Mouse (Mus musculus) hindlimb bud, embryonic 11.5 days (tissue): ENCODE measurements around the gene Hectd1.

Source experiments
- DNase-seq: peaks from one replicate; pipeline ENCODE4 v3.0.0-alpha.2; 2012; ENCODE audit warnings: low read depth, low spot score; ENCODE audit errors: extremely low spot score

The Hectd1 gene

DNA sequence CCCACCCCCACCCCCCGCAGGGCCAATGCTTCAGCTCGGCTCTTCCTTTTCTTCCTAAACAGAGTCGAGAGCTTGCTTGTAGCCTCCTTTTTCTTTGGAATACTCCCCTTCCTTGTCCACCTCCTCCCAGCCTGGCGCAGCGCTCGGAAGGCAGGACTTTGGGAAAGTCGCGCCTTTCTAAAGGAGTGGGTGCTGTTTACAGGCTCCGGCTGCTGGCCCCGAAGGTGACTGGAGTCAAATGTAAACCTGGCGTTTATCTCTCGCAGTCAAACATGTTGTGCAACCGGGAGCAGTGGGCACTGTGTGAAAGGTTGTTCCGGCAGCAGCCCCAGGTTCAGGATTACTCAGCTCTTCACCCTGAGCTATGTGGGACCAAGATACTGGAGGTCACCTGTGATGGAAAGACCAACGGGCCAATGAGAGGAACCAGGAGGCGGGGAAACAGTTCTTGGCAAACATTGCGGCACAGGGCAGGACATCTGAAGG lies 15.5 kb upstream of the Hectd1 start:
- DNase-seq: peak; percentile 85

DNA sequence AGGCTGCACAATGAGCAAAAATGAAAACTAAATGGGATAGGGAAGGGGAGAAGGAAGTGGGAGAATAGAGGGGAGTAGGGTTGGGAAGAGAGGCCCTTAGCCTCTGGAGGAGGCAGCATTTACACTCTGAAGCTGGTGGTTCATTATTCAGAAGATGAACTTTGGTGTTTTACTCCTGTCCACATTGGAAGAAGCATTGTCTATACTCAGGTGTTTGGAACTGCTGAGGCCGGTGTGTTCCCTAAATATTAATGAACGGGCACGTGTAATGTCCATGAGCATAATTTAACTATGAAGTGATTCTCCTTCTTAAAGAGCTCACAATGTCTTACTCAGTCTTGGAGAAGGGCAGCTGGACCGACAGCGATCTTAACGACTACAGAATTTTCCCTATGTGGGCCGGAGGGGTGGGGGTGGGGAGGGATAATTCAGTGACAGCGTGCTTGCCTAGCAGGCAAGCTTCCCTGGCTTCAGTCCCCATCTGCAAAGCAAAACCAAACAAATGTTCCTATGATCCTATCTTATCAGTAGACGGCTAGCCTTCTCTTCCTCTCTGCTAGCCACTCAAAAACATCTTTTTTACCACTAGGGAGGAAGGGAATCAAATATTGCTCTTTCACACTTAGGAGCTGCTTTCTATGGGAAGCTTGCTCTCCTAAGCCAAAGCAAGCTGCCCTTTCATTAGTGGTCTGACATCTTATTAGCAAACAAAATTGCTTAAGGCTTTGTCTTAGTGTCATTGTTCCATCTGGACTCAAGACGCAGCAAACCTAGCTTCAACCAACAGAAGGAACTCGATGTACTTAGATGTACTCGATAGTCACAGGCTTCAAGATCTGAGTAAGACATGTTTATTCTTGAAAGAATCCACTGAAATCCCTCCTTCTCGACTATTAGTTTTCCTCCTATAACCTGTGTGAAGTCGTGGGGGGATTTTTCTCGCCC lies 14.5 kb upstream of the Hectd1 start:
- no peak for DNase-seq

DNA sequence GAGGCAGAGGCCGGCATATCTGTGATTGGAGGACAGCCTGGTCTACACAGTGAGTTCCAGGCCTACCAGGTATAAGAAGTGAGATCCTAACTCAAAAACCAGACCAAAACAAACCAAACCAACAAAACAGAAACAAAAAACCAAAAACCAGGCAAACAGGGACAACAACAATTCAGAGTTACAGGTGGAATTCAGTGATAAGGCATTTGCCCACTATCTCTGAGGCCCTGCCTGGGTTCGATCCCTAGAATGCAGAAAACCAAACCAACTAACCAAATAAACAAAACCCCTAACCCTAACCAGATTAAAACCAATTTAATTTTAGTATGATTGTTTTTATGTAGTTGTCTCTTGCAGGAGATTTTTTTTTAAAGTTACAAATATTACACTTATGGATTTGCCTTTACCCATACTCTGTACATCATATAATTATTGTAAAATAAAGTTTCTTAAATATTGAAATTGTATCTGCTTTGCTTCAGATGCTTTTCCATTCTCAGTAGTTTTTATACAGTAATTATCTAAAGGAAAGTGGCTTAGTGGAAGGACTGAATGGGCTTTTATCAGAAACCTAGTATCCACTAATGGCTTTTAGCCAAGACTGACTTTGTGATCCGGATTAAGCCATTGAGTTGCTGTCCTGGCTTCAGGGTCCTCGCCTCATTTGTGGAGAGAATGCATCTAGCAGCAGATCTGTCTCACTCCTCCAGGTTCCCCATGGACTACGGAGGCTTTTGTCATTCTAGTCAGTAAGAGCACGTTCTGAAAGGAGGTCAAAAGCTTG lies 12.9 kb upstream of the Hectd1 start:
- no peak for DNase-seq

GRCm38 (mm10) chr12:51839856-51840255 lies 10.5 kb upstream of the Hectd1 start:
- no peak for DNase-seq

DNA sequence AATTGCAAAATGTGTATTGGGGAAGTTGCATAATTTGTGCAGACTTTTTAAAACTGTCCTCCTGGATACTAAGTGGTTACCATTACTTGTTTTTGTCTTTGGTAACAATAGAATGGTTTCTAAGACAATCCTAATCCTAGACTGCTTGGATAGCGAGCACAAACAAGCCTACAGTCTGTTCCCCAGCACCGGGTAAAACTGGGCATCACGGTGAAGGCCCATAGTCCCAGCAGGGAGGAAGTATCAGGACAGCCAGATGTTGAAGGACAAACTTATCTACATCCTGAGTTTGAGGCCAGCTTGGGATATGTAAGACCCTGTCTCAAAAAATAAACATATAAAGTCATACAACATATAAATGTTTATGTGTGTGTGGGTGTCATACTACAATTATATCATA lies 5.9 kb upstream of the Hectd1 start:
- DNase-seq: no peak

GRCm38 (mm10) chr12:51831931-51832330 lies 2.6 kb upstream of the Hectd1 start:
- DNase-seq: no peak

- no peak for DNase-seq
Measured at GRCm38 (mm10) chr12:51831296-51831695, 2.0 kb upstream of the Hectd1 start.

DNA sequence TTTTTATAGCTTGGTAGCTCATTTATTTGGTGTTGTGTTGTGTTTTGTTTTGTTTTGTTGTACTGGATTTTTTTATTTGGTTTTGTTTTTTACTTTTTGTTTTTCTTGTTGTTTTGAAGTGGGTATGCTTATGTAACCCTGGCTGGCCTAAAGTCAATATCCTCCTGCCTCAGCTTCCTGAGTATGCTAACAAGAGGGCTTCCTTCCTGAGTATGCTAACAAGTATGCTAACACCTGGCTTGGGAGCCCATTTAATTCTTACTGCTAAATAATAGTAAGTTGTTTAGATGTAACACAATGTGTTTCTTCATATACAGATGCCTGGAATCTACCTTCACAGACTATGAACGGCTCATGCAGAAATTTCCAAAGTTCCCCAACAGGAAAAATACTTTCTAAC lies 1.3 kb upstream of the Hectd1 start:
- DNase-seq: no peak

DNA sequence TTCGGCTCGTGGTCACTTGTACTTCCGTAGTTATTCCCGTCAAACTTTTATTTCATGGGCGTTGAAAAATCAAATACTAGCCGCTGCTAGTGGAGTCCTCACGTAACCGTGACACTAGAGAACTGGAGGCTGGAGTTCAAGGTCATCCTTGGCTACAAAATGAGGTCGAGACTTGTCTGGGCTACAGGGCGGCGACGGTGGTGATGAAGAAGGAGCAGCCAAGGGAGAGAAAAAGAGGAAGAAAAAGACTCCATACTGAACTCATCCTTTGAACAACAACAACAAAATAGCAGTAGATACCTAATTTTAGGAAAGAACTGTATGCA lies 704 bp upstream of the Hectd1 start:
- no peak for DNase-seq

DNA sequence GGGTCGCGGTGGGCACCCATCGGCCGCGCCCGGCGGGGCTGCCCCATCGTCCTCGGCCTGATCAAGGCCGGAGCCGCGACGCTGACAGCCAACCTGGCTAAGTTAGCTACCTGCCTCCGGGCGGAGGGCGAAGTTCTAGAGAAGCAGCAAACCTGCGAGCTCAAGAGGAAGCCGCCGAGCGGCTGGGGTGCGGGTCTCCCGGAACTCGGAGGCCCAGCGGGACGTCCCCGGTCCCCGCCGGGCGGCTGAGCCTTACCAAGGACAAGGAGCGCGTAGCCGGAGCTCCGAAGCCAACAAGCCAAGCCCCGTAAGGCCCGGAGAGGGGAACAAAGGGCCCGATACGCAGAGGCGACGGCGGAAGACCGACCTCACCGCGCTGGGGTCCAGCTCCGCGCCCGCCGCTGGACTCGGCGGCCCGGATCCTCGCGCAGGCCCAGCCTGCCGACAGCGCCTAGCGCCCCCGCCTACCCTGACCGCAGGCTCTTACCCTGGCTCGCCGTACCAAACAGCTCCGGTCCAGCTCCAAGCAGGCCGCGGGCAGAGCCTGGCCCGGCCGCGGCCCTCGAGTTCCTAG lies 533 bp downstream of the Hectd1 start:
- DNase-seq: no peak

GRCm38 (mm10) chr12:51827958-51828650 lies 1.2 kb downstream of the Hectd1 start:
- no peak for DNase-seq

- DNase-seq: no peak
Measured at GRCm38 (mm10) chr12:51825338-51825737, 4.0 kb downstream of the Hectd1 start.

- DNase-seq: no peak
Measured at GRCm38 (mm10) chr12:51823311-51823710, 6.0 kb downstream of the Hectd1 start.

- no peak for DNase-seq
Measured at GRCm38 (mm10) chr12:51822861-51823260, 6.5 kb downstream of the Hectd1 start.

DNA sequence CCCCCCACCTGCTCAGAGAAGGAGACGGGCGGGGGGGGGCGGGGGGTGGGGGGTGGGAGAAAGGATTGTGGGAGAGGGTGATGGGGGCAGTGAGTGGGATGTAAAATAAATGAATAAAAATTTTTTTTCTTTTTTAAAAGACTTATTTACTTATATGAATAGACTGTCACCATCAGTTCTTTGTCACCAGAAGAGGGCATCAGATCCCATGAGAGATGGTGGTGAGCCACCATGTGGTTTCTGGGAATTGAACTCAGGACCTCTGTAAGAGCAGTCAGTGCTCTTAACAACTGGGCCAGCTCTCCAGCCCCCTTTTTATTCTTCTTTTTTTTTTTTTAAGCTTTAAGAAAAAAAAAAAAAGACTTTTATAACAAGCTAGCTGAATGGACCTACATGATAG lies 7.1 kb downstream of the Hectd1 start:
- no peak for DNase-seq

DNA sequence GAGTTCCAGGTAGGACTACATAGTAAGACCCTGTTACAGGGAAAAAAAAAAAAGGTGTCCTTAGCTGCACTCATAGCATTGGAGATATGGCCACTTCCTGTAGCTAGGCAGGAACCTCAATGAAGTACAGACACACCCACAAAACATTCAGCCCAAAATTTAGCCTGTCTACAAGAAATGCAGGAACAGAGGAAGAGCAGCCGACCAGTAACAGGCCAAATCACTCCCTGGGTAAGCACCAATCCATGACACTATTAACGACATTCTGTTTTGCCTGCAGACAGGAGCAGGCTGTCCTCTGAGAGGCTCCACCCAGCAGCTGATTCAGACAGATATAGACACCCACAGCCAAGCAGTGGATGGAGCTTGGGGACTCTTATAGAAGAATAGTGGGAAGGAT lies 8.1 kb downstream of the Hectd1 start:
- DNase-seq: no peak

DNA sequence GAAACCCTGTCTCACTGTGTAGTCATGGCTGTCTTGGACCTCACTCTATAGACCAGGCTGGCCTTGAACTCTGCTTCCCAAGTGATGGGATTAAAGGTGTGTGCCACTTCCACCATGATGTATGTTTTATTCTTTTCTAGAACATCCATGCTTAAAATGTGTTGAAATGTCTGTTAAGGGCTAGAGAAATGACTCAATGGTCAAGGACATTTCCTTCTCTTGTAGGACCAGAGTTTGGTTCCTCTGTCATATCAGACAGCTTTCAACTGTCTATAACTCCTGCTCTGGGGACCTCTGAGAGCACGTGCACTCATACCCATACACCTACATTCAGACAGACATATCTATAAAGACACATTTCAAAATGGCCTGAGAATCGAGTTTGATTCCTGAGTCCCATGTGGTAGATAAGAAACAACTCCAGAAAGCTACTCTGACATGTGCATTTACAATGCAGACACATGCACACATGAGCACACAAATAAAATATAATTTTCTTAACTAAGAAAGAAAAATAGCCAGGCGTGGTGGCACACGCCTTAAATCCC lies 9.3 kb downstream of the Hectd1 start:
- no peak for DNase-seq

DNA sequence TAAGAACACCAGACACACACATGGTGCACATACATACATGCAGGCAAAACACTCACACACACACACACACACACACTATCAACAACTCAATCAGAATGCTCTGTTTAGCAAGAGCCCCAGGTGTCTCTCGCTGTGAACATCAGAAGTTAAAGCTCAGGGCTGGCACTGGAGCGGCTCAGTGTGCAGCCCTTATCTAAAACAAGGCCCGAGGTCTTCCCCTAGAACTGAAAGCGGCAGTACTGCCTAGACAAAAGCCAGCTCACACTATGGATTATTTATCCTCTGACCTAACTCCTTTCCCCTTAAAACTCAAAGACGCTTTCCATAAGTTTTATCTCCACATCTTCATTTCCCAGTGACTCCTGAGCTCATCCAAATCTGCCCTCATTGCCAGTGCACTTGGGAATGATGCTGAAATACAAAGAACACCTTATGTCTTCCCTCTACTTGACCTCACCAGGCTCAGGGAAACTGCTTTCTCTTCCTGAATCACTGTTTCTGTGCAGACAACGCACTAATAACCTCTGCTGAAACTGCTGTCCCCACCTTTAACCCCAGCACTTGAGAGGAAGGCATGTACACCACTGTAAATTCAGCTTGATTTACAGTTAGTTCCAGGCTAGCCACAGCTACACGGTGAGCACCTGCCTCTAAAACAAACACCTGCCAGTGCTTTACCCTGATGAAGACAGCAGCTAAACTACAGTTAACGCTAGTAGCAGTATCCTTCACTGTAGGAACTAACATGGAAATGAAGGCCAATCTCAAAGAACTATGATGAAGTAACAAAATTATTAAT lies 11.3 kb downstream of the Hectd1 start:
- DNase-seq: no peak

- DNase-seq: no peak
Measured at GRCm38 (mm10) chr12:51811388-51812140, 17.8 kb downstream of the Hectd1 start.
